Mouse (Mus musculus) neural tube, embryonic 11.5 days (tissue): ENCODE data around the gene Exoc8. TPM values are rescaled to one million over a fixed set of nuclear protein-coding genes. Genes with fewer than 3 reads are reported as not detected.
A peak's percentile ranks its signal among the peaks of the same experiment; 100 is the strongest.

ENCODE experiments used
- ATAC-seq: fragments of 200-750 bp; cut with Nextera tagmentation; 2 replicates; pipeline ENCODE4 v1.8.0; 2017; ENCODE audit warnings: moderate number of reproducible peaks, mild to moderate bottlenecking, moderate TSS enrichment, moderate library complexity; ENCODE audit not compliant: insufficient read depth, low FRiP score, low TSS enrichment
- DNase-seq: peaks from one replicate; pipeline ENCODE4 v3.0.0-alpha.2; 2015; ENCODE audit warnings: low spot score
- H3K27ac ChIP-seq: fragments of 300-500 bp; sonication (generic); 2 replicates; pipeline ENCODE4 v1.5.1; 2014; ENCODE audit warnings: low read depth, mild to moderate bottlenecking, low read length
- H3K27me3 ChIP-seq: fragments of 300-500 bp; sonication (generic); 2 replicates; pipeline ENCODE4 v1.6.1; 2014; ENCODE audit warnings: mild to moderate bottlenecking, low read length, mixed read lengths; ENCODE audit not compliant: control insufficient read depth, insufficient read depth
- H3K36me3 ChIP-seq: fragments of 300-500 bp; sonication (generic); 2 replicates; pipeline ENCODE4 v1.6.1; 2014; ENCODE audit warnings: mild to moderate bottlenecking, low read length, moderate library complexity, mixed read lengths; ENCODE audit not compliant: control insufficient read depth, insufficient read depth
- H3K4me1 ChIP-seq: fragments of 300-500 bp; sonication (generic); 2 replicates; pipeline ENCODE4 v1.6.1; 2014; ENCODE audit warnings: low read length, mixed read lengths; ENCODE audit not compliant: control insufficient read depth, insufficient read depth
- H3K4me2 ChIP-seq: fragments of 300-500 bp; sonication (generic); 2 replicates; pipeline ENCODE4 v1.6.1; 2014; ENCODE audit warnings: low read depth, mild to moderate bottlenecking, moderate library complexity
- H3K4me3 ChIP-seq: fragments of 300-500 bp; sonication (generic); 2 replicates; pipeline ENCODE4 v1.5.1; 2014; ENCODE audit warnings: low read depth, low read length
- H3K9ac ChIP-seq: fragments of 300-500 bp; sonication (generic); 2 replicates; pipeline ENCODE4 v1.6.1; 2014; ENCODE audit warnings: mild to moderate bottlenecking, low read length
- H3K9me3 ChIP-seq: fragments of 300-500 bp; sonication (generic); 2 replicates; pipeline ENCODE4 v1.6.1; 2016; ENCODE audit warnings: low read length; ENCODE audit not compliant: control insufficient read depth
- WGBS: fragments of 180-500 bp; shearing (Covaris S2); extraction: QIAGEN DNeasy Blood & Tissue Kit; methylation state at CpG from one replicate; pipeline ENCODE4 v1.1.7; 2014; 5-methylcytosine and 5-hydroxymethylcytosine counted together
- polyA plus RNA-seq: library from polyadenylated mRNA; unstranded; fragments of >200 nt; fragmentation: Nextera tagmentation; extraction: Ambion mirVana; gene quantifications from 2 replicates; pipeline ENCODE4 v1.2.1, GENCODE M21; 2014

The Exoc8 gene
- polyA plus RNA-seq, 1 experiment from 2014 or later, result 7.7 TPM

GRCm38 (mm10) chr8:124866669-124867068, 30.8 kb downstream of the Exoc8 start:
- Histone ChIP-seq H3K27me3 (no peaks in the 10 kb centered on the region), H3K4me2 (no peak overlapping the region), H3K27ac (no peak overlapping the region), H3K36me3 (no peaks in the 10 kb centered on the region; the same call in none of the 2 replicates), H3K4me1 (peaks cover 4% of the 10 kb centered on the region; the same call in 1 of the 2 replicates), H3K9me3 (no peaks in the 10 kb centered on the region), H3K9ac (no peak overlapping the region), H3K4me3 (no peak overlapping the region)
- ATAC-seq, result no peak
- DNase-seq, result no peak
- WGBS, result 81% methylated on average over 3 of the region's 3 CpGs

DNA sequence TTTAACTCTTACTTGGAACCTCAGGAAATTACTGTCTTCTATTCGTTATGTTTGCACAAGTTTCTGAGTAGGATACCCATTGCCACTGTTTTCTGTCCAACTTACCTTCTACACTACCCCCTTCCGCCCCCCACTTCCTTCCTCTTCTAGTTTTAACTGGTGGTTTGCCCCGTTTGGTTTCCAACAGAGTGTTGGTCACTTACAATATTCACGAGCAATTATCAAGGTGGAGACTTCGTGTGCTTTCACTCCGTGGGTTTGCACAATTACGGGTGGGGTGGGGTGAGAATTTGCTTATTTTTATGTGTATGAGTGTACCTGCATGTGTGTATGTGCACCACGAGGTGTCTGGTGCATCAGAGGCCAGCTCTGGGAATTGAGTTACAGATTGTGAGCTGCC, 33.8 kb downstream of the Exoc8 start:
- WGBS, result 23% methylated on average over 8 of the region's 8 CpGs
- Histone ChIP-seq H3K4me2 (peak overlapping the region; percentile 50), H3K36me3 (peaks cover 6% of the 10 kb centered on the region), H3K27me3 (no peaks in the 10 kb centered on the region), H3K4me3 (peak overlapping the region; percentile 96), H3K27ac (no peak overlapping the region), H3K9ac (peak overlapping the region; percentile 97), H3K4me1 (peaks cover 4% of the 10 kb centered on the region; the same call in 1 of the 2 replicates), H3K9me3 (no peaks in the 10 kb centered on the region)
- no peak for ATAC-seq
- no peak for DNase-seq

GRCm38 (mm10) chr8:124863163-124863677, 34.3 kb downstream of the Exoc8 start:
- peaks cover 10% of the 10 kb centered on the region for H3K36me3 ChIP-seq
- H3K4me1 ChIP-seq, result peaks cover 4% of the 10 kb centered on the region; the same call in 1 of the 2 replicates
- WGBS, result under 1% methylated on average over 33 of the region's 33 CpGs
- H3K9me3 ChIP-seq, result no peaks in the 10 kb centered on the region
- peak overlapping the region; percentile 96 for H3K4me3 ChIP-seq
- no peak for DNase-seq
- no peaks in the 10 kb centered on the region for H3K27me3 ChIP-seq
- peak overlapping the region; percentile 82 for H3K27ac ChIP-seq
- peak; percentile 75 for ATAC-seq
- H3K9ac ChIP-seq, result peak overlapping the region; percentile 97
- peak overlapping the region; percentile 50 for H3K4me2 ChIP-seq

- 2% methylated on average over 55 of the region's 55 CpGs for WGBS
- Histone ChIP-seq H3K4me2 (peak within 1 kb of the TSS; percentile 50), H3K36me3 (peaks cover 14% of the 10 kb centered on the region), H3K4me1 (peaks cover 4% of the 10 kb centered on the region; the same call in 1 of the 2 replicates), H3K4me3 (peak within 1 kb of the TSS; percentile 96), H3K27ac (peak within 1 kb of the TSS; percentile 82), H3K27me3 (no peaks in the 10 kb centered on the region), H3K9ac (peak within 1 kb of the TSS; percentile 97), H3K9me3 (no peaks in the 10 kb centered on the region)
- ATAC-seq (peak; percentile 99), DNase-seq (peak; percentile 94)
Measured at GRCm38 (mm10) chr8:124862321-124863162, 35.0 kb downstream of the Exoc8 start, which contains the start of the genes Gnpat and 2810004N23Rik. Gnpat (plus strand) TSS chr8:124863033. 2810004N23Rik (minus strand) TSS chr8:124863120.

GRCm38 (mm10) chr8:124860188-124860587, 37.3 kb downstream of the Exoc8 start:
- ATAC-seq, result no peak
- 97% methylated on average over 3 of the region's 3 CpGs for WGBS
- DNase-seq, result no peak

GRCm38 (mm10) chr8:124859466-124859865, 38.0 kb downstream of the Exoc8 start:
- Histone ChIP-seq H3K4me1 (peaks cover 4% of the 10 kb centered on the region; the same call in 1 of the 2 replicates), H3K9ac (no peak overlapping the region), H3K9me3 (0 out of 2 replicates have a peak, but pooled peaks cover 1% of the 10 kb centered on the region), H3K36me3 (peaks cover 22% of the 10 kb centered on the region), H3K27me3 (no peaks in the 10 kb centered on the region), H3K4me3 (no peak overlapping the region), H3K4me2 (no peak overlapping the region), H3K27ac (no peak overlapping the region)
- ATAC-seq, result no peak
- no peak for DNase-seq

More at GRCm38 (mm10) chr8:124860188-124860587, 37.3 kb downstream of the Exoc8 start:
- Histone ChIP-seq H3K9ac (no peak overlapping the region), H3K4me2 (no peak overlapping the region), H3K27me3 (no peaks in the 10 kb centered on the region), H3K9me3 (no peaks in the 10 kb centered on the region), H3K27ac (no peak overlapping the region), H3K36me3 (peaks cover 22% of the 10 kb centered on the region), H3K4me3 (no peak overlapping the region), H3K4me1 (peaks cover 4% of the 10 kb centered on the region; the same call in 1 of the 2 replicates)

- H3K9ac ChIP-seq, result no peak overlapping the region
- peaks cover 23% of the 10 kb centered on the region for H3K36me3 ChIP-seq
- H3K27ac ChIP-seq, result no peak overlapping the region
- DNase-seq (no peak), ATAC-seq (no peak)
- no peaks in the 10 kb centered on the region for H3K4me1 ChIP-seq
- no peak overlapping the region for H3K4me2 ChIP-seq
- H3K9me3 ChIP-seq, result peaks cover 3% of the 10 kb centered on the region; the same call in 1 of the 2 replicates
- no peaks in the 10 kb centered on the region for H3K27me3 ChIP-seq
- H3K4me3 ChIP-seq, result no peak overlapping the region
- 100% methylated on average over 1 of the region's 1 CpGs for WGBS
Measured at GRCm38 (mm10) chr8:124853511-124853910, 44.0 kb downstream of the Exoc8 start.

GRCm38 (mm10) chr8:124845573-124845972, 51.9 kb downstream of the Exoc8 start:
- Histone ChIP-seq H3K4me1 (no peaks in the 10 kb centered on the region), H3K36me3 (peaks cover 2% of the 10 kb centered on the region; the same call in 1 of the 2 replicates), H3K4me3 (no peak overlapping the region), H3K4me2 (no peak overlapping the region), H3K27ac (no peak overlapping the region), H3K27me3 (no peaks in the 10 kb centered on the region), H3K9ac (no peak overlapping the region), H3K9me3 (no peaks in the 10 kb centered on the region)
- DNase-seq (no peak), ATAC-seq (no peak)
- WGBS, result 78% methylated on average over 5 of the region's 5 CpGs
